In genomic region chr10:70195786-70196185, GRCm38 (mm10) we compare ENCODE assay signal across 8 mouse cellular contexts. TPM values are rescaled to one million over a fixed set of nuclear protein-coding genes. Genes with fewer than 3 reads are reported as not detected.
DNase-seq lines count a peak whose midpoint lies in the region; ATAC-seq and TF ChIP-seq lines count a peak whose summit lies in the region.

No protein-coding gene starts in this region.

- peak; percentile 48 for TF ChIP-seq CTCF in Patski (IDR thresholded peaks at IDR 0.05)

- CTCF ChIA-PET in Patski (lab: Charles Lee): interaction anchor here (0.9 to 1.0 kb wide), 2 partner anchors 10 to 50 kb away, joined by 3 to 4 read pairs; no protein-coding TSS in a partner anchor

- H3K9ac ChIP-seq in intestine, embryonic 14.5 days (ENCODE audit: low read length): no peak overlapping the region
- peak overlapping the region; percentile 46; the same call in 1 of the 2 replicates for H3K9ac ChIP-seq in liver, embryonic 16.5 days (ENCODE audit: low read depth, low read length)
- H3K9ac ChIP-seq in stomach, embryonic 16.5 days (ENCODE audit: low read length): no peak overlapping the region

- in situ Hi-C loops in Patski (cut with MboI; ENCODE audit: low pct_unique_long_range_greater_than_20kb): loop anchor here (5.0 to 10.0 kb wide), 2 partner anchors 92 to 369 kb away; no protein-coding TSS in a partner anchor

- H3K4me1 ChIP-seq in intestine, embryonic 14.5 days (replicated peaks; ENCODE audit: control insufficient read depth, insufficient read depth, low read length): peaks cover 5% of the 10 kb centered on the region; the same call in 1 of the 2 replicates
- H3K4me1 ChIP-seq in liver, embryonic 16.5 days (ENCODE audit: control insufficient read depth, low read depth, low read length): peaks cover 7% of the 10 kb centered on the region
- H3K4me1 ChIP-seq in stomach, embryonic 16.5 days (ENCODE audit: control insufficient read depth, insufficient read depth, low read length): peaks cover 8% of the 10 kb centered on the region; the same call in 1 of the 2 replicates

- 39% methylated on average over 7 of the region's 7 CpGs for WGBS in intestine, embryonic 14.5 days
- WGBS in liver, embryonic 16.5 days (ENCODE audit: insufficient replicate concordance): 37% methylated on average over 7 of the region's 7 CpGs
- WGBS in stomach, embryonic 16.5 days: 38% methylated on average over 7 of the region's 7 CpGs

- no peaks in the 10 kb centered on the region for H3K9me3 ChIP-seq in intestine, embryonic 14.5 days (ENCODE audit: control insufficient read depth, low read length)
- H3K9me3 ChIP-seq in liver, embryonic 16.5 days (replicated peaks; ENCODE audit: control insufficient read depth, low read length): no peaks in the 10 kb centered on the region
- H3K9me3 ChIP-seq in stomach, embryonic 16.5 days (replicated peaks; ENCODE audit: control insufficient read depth, low read length): no peaks in the 10 kb centered on the region

- peak; percentile 59 for DNase-seq in gastrocnemius, adult 18-20 months (ENCODE audit: low spot score)
- no peak for DNase-seq in gastrocnemius, postnatal 25 days
- DNase-seq in Patski (ENCODE audit: low read depth, low spot score): no peak
- DNase-seq in intestine, embryonic 14.5 days (ENCODE audit: low spot score): no peak
- DNase-seq in B cell, adult 2 months: no peak
- DNase-seq in thymus, postnatal 0 days (ENCODE audit: low spot score): no peak

- no peak overlapping the region for H3K4me2 ChIP-seq in intestine, embryonic 14.5 days (ENCODE audit: low read length)
- H3K4me2 ChIP-seq in liver, embryonic 16.5 days (ENCODE audit: low read depth, low read length): peak overlapping the region; percentile 29; the same call in 1 of the 2 replicates
- no peak overlapping the region for H3K4me2 ChIP-seq in stomach, embryonic 16.5 days (ENCODE audit: low read depth, low read length)

- no peak overlapping the region for H3K27ac ChIP-seq in intestine, embryonic 14.5 days (ENCODE audit: low read depth)
- H3K27ac ChIP-seq in liver, embryonic 16.5 days (ENCODE audit: low read length): peak overlapping the region; percentile 74
- peak overlapping the region; percentile 47 for H3K27ac ChIP-seq in stomach, embryonic 16.5 days (ENCODE audit: low read length)

- POLR2A ChIA-PET in Patski (lab: Charles Lee): interaction anchor here (0.5 kb wide), 1 partner anchor 15 kb away, joined by 3 read pairs; no protein-coding TSS in a partner anchor

- no peak overlapping the region for H3K4me3 ChIP-seq in intestine, embryonic 14.5 days (ENCODE audit: low read depth, low read length)
- H3K4me3 ChIP-seq in liver, embryonic 16.5 days (ENCODE audit: low read depth, low read length): no peak overlapping the region
- no peak overlapping the region for H3K4me3 ChIP-seq in stomach, embryonic 16.5 days (replicated peaks; ENCODE audit: low read length)

- H3K27me3 ChIP-seq in Patski: no peaks in the 10 kb centered on the region
- no peaks in the 10 kb centered on the region for H3K27me3 ChIP-seq in intestine, embryonic 14.5 days (replicated peaks; ENCODE audit: control insufficient read depth, insufficient read depth, low read length)
- no peaks in the 10 kb centered on the region for H3K27me3 ChIP-seq in liver, embryonic 16.5 days (ENCODE audit: control insufficient read depth, insufficient read depth, low read depth, low read length)
- H3K27me3 ChIP-seq in stomach, embryonic 16.5 days (ENCODE audit: control insufficient read depth, insufficient read depth, low read length): no peaks in the 10 kb centered on the region

- ATAC-seq in Patski: no peak
- 0 out of 2 replicates have a peak, but pooled peaks have one; percentile 49 for ATAC-seq in intestine, embryonic 14.5 days (replicated peaks; ENCODE audit: low FRiP score, low TSS enrichment, low read depth)
- peak; percentile 73 for ATAC-seq in liver, embryonic 16.5 days (ENCODE audit: low read depth)
- ATAC-seq in stomach, embryonic 16.5 days (ENCODE audit: insufficient read depth, low FRiP score): peak; percentile 74; the same call in 1 of the 2 replicates

- H3K36me3 ChIP-seq in intestine, embryonic 14.5 days (ENCODE audit: control insufficient read depth, insufficient read depth, low read length): peaks cover 15% of the 10 kb centered on the region
- peaks cover 5% of the 10 kb centered on the region; the same call in 1 of the 2 replicates for H3K36me3 ChIP-seq in liver, embryonic 16.5 days (ENCODE audit: control insufficient read depth, insufficient read depth)
- H3K36me3 ChIP-seq in stomach, embryonic 16.5 days (ENCODE audit: control insufficient read depth, insufficient read depth, low read length): peaks cover 8% of the 10 kb centered on the region; the same call in 1 of the 2 replicates

RNA-seq across cellular contexts. Expression of gene Mrln, which starts 8.7 kb away (rescaled TPM):
- total RNA-seq in gastrocnemius, adult 18-20 months (2021): 100 to 1,000 TPM; 203 to 226 TPM
- total RNA-seq in gastrocnemius, postnatal 25 days (2021): 100 to 1,000 TPM; 128 to 177 TPM
- not detected for polyA plus RNA-seq in Patski (2021)
- polyA plus RNA-seq in intestine, embryonic 14.5 days (2014; fragmentation: Nextera tagmentation; extraction: Ambion mirVana): 0.79 and 1.0 TPM in 2 replicates
- 0.65 and 1.3 TPM in 2 replicates for polyA plus RNA-seq in liver, embryonic 16.5 days (2015; fragmentation: Nextera tagmentation; extraction: Ambion mirVana)
- polyA plus RNA-seq in stomach, embryonic 16.5 days (2015; fragmentation: Nextera tagmentation; extraction: Ambion mirVana): 1.1 and 6.1 TPM in 2 replicates
- 2.4 and 3.0 TPM in 2 replicates for polyA plus RNA-seq in thymus, postnatal 0 days (2015; fragmentation: Nextera tagmentation; extraction: Ambion mirVana)

RNA-seq across cellular contexts. Expression of gene Slc16a9, which starts 49.1 kb away (rescaled TPM):
- 10 to 100 TPM in 1 of 2 experiments, 1 to 10 TPM in 1; 9.1 to 10.2 TPM for total RNA-seq in gastrocnemius, adult 18-20 months (2021)
- 1 to 10 TPM; 2.8 to 8.5 TPM for total RNA-seq in gastrocnemius, postnatal 25 days (2021)
- 0.42 TPM for polyA plus RNA-seq in Patski (2021)
- 1.6 and 1.7 TPM in 2 replicates for polyA plus RNA-seq in intestine, embryonic 14.5 days (2014; fragmentation: Nextera tagmentation; extraction: Ambion mirVana)
- polyA plus RNA-seq in liver, embryonic 16.5 days (2015; fragmentation: Nextera tagmentation; extraction: Ambion mirVana): 0.55 and 0.61 TPM in 2 replicates
- 0.87 and 1.4 TPM in 2 replicates for polyA plus RNA-seq in stomach, embryonic 16.5 days (2015; fragmentation: Nextera tagmentation; extraction: Ambion mirVana)
- polyA plus RNA-seq in thymus, postnatal 0 days (2015; fragmentation: Nextera tagmentation; extraction: Ambion mirVana): 0.35 and 0.55 TPM in 2 replicates
